Mouse (Mus musculus): Measurements from ENCODE around the gene Fbxl8.

GRCm38 (mm10) chr8:105269461-105269947 lies 5.1 kb downstream of the Fbxl8 start, which contains the start of gene Hsf4:
- TF ChIP-seq CTCF (IDR thresholded peaks at IDR 0.05; ENCODE audit: borderline replicate concordance, insufficient read depth, low read length) (no peak), POLR2A (IDR thresholded peaks at IDR 0.05; ENCODE audit: low read depth, low read length) (peak; percentile 43)

Data from embryonic fibroblast, embryonic 13.5 days (primary cell).